Mouse (Mus musculus) testis, adult 2 months (tissue): ENCODE results near the gene Satb1.

Experiments used
- CTCF ChIP-seq: fragments of 200-500 bp; IDR thresholded peaks from 2 replicates; pipeline ENCODE4 v1.5.1; 2012; ENCODE audit warnings: low read depth, mild to moderate bottlenecking, inconsistent platforms, low read length, moderate library complexity; ENCODE audit not compliant: control insufficient read depth, insufficient read depth, insufficient replicate concordance
- POLR2A ChIP-seq: fragments of 200-500 bp; IDR thresholded peaks from 2 replicates; pipeline ENCODE4 v1.6.1; 2012; ENCODE audit warnings: low read depth, mild to moderate bottlenecking, inconsistent platforms, low read length, moderate library complexity; ENCODE audit not compliant: control insufficient read depth

- TF ChIP-seq CTCF, result no peak
- TF ChIP-seq POLR2A, result no peak
These were observed 43.3 kb downstream of the Satb1 start for GRCm38 (mm10) chr17:51789777-51790176.
